Mouse (Mus musculus): ENCODE measurements around the gene Ubash3a.

Gene Ubash3a

GRCm38 (mm10) chr17:31281830-31282686 lies 74.4 kb downstream of the Ubash3a start:
- DNase-seq = no peak

DNA sequence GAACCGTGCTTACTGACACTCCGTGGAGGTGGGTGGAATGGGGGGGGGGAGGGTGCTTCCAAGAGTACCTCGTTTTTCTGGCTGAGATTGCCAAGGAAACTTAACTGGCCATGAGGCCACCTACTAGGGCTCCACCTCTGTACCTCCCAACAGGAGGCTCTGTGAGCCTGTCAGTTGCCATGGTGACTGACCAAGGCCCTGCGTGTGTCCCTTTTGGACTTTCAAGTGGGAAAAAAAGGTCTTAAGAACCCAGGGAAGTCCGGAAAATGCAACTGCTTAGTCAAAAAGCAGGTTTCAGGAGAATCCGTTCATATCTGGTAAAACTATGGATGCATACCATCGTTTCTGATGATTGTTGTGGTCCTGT lies 75.0 kb downstream of the Ubash3a start:
- no peak for DNase-seq

DNA sequence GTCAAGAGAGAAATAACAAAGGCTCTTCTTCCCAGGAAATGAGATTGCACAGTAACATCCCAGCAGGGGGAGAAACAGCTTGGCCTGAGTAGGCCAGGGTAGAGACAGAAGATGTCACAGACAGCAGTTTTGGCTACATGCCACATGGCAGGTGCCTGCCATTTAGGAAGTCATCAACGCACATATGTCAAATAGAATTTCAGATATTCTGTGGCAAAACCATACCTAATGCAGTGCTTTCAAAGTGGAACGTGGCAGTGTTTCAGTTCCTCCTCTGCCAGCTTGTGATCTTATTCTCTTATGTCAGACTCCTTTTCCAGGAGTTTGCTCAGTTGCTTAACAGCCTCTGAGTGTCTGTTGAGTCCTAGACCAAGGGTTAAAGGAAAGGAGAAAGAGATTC lies 78.2 kb downstream of the Ubash3a start:
- DNase-seq = no peak

- no peak for DNase-seq
Measured at GRCm38 (mm10) chr17:31286492-31286891, 78.8 kb downstream of the Ubash3a start, which contains the start of gene Slc37a1. Gene Slc37a1 (plus strand): TSS chr17:31286792.

- DNase-seq = no peak
Measured at GRCm38 (mm10) chr17:31287216-31287615, 79.5 kb downstream of the Ubash3a start.

GRCm38 (mm10) chr17:31288999-31289726 lies 81.5 kb downstream of the Ubash3a start:
- DNase-seq = no peak

DNA sequence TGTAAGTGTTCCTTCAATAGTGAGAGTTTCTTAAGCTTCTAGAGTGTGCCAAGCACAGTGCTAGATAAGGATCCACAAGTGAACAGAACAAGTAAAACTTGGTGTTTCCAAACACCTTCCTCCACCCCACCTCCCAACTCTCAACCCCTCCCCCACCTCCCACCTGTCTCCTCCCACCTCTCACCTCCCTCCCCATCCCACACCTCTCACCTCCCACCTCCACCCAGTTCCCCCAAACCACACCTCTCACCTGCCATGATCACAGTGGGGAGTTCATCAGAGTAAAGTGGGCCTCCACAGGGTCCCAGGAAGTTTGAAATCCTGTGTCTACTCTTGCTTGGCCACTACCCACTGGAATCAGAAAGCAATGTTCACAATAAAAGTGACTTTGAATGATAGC lies 82.6 kb downstream of the Ubash3a start:
- no peak for DNase-seq

DNA sequence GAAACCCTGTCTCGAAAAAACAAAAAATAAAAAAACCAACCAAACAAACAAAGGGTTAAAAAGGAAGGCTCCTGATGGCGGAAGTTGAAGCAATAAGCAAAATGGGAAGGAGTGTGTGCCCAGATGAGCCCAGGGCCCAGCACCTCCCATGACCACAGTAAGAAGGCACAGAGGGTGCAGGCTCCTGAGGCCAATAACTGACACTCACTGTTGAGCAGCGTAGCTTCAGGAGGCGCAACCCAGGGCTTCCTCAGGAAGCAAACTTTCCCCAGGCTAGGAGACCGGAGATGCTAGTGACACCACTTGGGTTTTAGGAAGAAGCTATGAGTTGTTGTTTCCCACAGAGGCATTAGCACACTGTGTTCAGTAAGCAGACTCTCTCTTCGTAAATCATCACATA lies 83.2 kb downstream of the Ubash3a start:
- peak in 1 of 2 experiments; percentile 26 for DNase-seq

DNA sequence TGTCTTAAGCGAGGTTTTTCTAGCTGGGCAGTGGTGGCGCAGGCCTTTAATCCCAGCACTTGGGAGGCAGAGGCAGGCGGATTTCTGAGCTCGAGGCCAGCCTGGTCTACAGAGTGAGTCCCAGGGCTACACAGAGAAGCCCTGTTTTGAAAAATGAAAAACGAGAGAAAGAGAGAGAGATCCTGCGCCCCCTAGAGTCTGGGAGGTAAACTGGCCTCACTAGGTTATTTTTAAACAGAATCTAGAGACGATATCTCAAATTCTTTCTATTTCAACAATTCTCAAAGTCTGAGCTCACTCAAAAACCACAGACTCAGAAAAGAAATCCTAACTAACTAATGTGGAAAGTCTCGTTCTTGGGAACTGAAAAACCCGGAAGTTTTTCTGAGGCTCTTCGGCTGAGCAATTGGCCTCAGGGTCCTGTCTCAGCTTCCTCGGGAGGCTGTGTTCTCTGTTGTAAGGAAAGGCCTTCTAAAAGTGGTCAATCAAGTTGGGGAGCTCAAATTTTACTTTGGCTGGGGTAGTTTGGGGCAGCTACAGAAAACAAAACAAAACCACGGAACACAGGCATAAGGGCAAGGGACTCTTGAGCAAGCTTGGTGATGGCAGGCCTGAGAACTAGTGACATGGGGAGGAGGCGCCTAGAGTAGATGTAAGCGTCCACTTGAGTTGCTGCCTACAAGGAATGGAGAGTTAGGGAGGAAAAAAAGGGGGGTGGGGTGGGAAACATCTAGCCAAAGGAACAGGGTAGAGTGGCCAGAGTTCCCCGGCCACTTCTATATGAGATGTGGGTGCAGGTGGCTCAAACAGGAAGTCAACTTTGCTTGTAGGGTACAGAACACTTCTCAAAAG lies 86.9 kb downstream of the Ubash3a start:
- DNase-seq = no peak

- no peak for DNase-seq
Measured at GRCm38 (mm10) chr17:31295215-31295891, 87.7 kb downstream of the Ubash3a start.

DNA sequence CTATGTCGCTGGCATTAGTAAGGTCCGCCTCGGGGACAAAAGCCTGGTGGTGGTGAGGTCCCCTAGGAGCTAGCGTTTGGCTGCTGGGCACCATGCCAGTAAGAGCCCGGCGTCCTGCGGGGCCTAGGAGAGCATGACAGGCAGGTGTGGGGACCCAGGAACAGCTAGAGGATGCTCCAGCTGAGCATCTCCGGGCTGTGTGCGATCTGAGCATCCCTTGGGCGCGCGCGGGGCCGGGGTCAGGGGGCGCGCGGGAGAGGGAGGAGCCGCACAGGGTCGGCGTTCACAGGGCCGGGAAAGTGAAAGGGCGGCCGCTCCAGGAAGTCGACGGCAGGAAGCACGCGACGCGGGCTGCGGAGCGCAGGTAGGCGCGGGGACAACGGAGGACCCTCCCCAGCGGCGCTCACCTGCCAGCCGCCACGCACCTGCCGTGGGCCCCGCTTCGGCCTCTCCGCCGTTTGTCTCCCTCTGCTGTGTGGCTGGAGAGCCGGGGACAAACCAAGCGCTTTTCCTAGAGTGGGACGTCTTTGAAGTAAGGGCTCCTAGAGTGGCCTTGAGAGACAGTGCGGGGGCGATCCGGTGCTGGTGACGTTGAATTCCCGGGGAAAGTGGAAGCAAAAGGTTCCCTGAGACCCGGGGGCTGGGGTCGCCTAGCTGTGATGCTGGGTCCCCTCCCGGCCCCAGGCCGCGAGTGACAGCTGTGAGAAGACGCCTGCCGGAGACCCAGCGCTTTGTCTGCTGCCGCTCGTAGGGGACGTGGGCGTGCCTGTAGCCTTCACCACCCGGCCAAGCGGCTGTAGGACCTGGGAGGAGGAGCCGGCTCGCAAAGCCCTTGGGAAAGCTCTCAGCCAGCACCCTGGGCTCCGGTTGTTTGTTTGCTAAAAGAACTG lies 88.5 kb downstream of the Ubash3a start:
- peak; percentile 70 to 78 for DNase-seq
